Mouse (Mus musculus) left cerebral cortex, adult 8-10 months (tissue): ENCODE results near the gene Pcbp4. TPM values are rescaled to one million over a fixed set of nuclear protein-coding genes. Genes with fewer than 3 reads are reported as not detected.
"Not testable (repeated sequence)": the region's sequence is repeated elsewhere in the genome, so short reads cannot be mapped to it uniquely, and the experiment has no call there.

ENCODE experiments used
- DNase-seq, 2 experiments: peaks; one replicate each; pipeline ENCODE4 v3.0.0; 2022; ENCODE audit warnings: low spot score in 2 of 2
- total RNA-seq, 4 experiments: library from RNA; stranded (reverse); gene quantifications; 2 replicates each; pipeline ENCODE4 v1.2.4; 2022

Pcbp4 gene
- total RNA-seq, 4 experiments from 2014 or later, result 201 to 223 (median 211) TPM

DNA sequence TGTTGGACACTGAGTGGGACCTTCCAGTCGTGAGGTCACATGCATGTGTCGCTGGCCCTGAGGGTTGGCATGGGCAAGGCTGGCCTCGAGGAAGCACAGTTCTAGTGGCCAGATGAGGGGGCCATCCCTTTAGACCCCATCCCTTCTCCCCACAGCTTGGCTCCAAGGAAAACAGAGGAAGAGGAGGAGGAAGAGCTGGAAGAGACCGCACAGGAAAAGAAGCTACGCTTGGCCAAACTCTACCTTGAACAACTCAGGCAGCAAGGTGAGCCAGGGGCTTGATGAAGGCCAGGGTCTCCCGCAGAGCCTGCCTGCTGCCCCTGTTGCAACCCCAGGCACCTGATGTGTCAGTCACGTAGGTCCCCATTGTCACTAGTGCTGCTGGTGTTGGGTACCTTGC, 27.4 kb downstream of the Pcbp4 start:
- no peak for DNase-seq

DNA sequence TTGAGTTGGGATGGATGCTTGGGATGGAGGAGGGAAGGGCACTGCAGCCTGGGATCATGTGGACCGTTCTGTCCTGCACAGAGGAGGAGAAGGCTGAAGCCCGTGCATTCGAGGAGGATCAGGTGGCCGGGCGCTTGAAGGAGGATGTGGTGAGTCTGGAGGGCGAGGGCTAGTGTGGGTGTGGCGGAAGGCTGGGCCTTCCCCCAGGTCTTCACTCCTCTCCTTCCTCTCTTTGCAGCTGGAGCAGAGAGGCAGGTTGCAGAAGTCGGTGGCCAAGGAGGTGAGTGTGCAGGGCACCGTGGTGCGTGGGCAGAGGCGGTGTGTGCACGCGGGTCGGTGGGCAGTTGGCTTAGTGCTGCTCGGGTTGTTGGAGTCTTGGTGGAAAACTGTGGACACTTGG, 28.0 kb downstream of the Pcbp4 start:
- no peak for DNase-seq

DNA sequence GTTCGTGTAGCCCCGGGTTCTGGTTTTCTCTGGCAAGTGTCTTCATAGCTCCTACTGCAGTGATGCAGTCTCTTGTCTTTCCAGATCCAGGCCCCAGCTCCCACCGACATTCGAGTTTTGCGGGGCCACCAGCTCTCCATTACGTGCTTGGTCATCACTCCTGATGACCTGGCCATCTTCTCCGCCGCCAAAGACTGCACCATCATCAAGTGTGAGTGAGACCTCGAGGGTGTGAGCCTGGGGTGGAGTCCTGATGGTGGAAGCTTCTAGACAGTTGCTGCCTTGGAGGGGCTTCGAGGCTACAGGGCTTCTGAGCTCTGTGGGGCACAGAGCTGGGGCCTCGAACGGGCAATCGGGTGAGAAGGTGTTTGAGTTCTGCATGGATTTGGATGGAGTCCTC, 28.6 kb downstream of the Pcbp4 start:
- no peak for DNase-seq

DNA sequence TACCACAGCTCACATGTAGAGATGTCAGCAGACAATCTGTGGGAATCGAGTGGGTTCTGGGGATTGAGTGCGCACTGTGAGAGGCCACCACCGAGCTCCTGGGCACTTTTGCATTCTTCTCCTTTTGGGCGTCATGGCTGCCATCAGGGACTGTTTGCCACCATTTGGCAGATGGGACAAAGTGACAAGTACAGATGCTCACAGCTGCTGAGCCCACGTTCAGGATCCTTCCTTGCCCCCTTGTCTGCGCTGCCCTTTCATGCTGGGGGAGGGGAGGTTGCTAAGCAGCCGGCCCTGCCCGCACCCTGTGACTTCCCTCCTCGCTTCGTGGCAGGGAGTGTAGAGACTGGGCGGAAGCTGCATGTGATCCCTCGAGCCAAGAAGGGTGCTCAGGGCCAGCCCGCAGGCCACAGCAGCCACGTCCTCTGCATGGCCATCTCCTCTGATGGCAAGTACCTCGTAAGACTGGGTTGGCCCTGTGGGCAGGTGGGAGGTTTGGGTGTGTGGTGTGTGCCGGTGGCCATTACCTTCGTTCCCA, 29.6 kb downstream of the Pcbp4 start:
- no peak for DNase-seq

DNA sequence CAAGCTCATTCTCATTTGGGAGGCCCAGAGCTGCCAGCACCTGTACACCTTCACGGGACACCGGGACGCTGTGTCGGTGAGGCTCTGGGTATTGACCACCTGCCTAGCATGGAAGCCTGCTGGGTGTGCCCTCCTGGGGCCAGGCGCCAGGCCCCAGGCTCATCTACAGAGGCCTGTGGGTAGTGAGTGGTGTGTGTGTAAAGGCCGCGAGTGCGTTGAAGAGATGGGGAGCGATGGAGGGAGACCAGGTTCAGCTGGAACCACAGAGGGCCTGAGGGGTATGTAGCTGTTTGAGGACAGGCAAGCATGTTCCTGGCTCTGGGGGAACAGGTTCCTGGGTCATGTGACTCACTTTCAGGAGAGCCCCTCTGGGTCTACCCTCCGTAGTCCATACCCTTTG, 30.0 kb downstream of the Pcbp4 start:
- DNase-seq, result no peak

DNA sequence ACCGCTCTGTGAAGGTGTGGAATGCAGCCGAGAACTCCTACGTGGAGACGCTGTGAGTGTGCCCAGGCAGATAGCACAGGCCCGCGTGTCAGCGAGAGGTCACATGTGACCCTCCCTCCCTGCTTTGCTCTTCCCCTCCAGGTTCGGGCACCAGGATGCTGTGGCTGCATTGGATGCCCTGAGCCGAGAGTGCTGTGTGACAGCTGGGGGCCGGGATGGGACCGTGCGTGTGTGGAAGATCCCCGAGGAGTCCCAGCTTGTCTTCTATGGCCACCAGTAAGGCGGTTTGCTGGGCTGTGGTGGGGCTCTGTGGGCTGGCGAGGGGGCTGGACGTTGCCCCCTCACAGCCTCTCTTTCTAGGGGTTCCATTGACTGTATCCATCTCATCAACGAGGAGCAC, 30.5 kb downstream of the Pcbp4 start:
- no peak for DNase-seq

DNA sequence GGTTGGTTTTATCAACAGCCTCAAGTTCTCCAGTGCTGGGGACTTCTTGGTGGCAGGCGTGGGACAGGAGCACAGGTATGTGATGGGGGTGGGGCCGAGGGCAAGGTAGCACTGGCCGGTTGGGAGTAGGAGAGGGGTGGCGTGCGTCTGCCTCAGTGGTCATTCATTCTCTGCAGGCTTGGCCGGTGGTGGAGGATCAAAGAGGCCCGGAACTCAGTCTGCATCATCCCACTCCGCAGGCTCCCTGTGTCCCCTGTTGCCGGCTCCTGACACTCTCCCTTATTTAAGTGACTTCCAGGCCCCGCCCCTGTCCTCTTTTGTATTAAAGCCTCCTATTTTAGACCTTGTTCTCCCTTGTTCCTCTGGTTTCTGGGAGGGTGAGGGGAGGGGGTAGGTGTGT, 32.0 kb downstream of the Pcbp4 start:
- no peak for DNase-seq

DNA sequence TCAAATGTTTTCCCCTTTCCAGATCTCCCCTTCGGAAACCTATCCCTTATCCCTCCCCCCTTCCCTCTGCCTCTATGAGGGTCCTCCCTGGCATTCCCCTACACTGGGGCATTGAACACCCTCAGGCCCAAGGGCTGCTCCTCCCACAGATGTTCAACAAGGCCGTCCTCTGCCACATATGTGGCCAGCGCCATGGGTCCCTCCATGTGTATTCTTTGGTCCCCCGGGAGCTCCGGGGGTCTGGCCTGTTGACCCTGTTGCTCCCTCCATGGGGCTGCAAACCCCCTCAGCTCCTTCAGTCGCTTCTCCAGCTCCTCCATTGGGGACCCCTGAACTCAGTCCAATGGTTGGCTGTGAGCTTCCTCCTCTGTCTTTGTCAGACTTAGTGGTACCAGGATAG, 34.5 kb downstream of the Pcbp4 start:
- DNase-seq, result not testable (repeated sequence)

DNA sequence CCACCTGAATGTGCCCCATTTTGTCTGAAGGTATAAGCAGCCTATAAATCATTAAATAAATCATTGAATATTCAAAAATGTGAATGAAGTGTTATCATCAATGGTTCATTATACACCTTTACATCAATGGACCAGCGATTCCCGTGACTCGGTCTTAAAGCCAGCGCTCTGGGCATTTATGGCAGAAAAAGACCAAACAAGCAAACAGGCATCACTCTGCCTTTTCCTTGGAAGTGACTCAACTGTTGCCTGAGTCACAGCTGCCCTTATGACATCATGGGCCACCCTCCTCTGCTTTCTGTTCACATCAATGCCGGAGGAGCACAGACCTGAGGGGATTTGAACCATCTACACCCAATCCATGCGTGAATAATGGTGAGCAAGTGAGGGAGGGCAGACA, 46.6 kb downstream of the Pcbp4 start, which contains the start of gene Iqcf1:
Iqcf1 (plus strand) TSS at position 301 of the 400 bp plus-strand sequence.
- DNase-seq, result no peak

DNA sequence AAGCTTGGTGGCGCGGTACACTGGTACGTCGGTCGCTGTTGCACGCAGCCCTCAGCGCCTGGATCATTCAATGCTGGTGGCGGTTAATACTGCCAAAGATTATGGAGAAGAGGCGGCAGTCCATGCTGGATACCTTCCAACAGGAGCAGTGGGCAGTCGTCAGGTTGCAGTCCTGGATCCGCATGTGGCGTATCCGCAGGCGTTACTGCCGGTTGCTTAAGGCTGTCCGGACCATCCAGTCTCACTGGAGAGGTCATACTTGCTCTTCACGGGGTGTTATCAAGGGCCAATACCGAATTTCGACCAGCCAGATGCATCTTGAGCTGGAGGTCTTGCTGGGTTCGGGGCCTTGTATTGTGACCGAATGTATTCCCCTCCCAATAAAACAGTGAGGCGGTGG, 48.8 kb downstream of the Pcbp4 start:
- DNase-seq, result no peak

DNA sequence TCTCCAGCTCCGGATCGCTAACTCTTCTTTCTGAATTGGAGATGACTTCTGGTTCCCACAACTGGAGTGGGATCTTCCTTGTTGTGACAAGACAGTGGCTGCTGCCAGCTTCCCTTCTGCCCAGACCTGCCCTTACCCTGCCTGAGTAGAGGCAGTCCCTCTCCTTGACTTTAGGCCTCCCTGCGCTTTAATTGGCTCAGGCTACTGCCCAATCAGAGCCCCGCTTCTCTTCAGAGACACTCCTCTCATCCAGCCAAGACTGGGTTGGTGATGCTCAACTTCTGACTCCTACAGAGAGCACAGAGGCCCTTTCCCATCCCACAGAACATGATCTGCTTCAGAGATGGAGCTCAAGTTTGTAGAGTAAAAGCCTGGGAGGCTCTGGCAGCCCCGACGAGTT, 51.2 kb downstream of the Pcbp4 start:
- DNase-seq, result no peak

DNA sequence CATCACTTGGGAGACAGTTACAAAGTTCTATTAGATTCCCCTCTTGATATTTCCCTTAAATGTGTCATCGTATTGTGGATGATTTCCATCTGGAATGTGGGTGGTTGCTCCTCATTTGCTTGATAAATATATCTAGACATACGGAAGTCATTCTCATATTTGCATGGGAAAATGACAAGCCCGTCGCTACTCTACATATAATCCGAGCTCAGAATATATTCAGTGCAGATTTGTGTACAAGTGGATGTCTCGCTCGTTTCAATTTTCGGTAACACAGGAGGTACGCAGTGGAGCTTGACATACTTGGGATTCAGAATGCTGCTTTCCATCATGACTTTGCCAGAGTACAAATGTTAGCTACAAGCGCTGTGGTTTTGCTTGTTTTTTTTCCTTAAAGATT, 56.3 kb downstream of the Pcbp4 start:
- no peak for DNase-seq

DNA sequence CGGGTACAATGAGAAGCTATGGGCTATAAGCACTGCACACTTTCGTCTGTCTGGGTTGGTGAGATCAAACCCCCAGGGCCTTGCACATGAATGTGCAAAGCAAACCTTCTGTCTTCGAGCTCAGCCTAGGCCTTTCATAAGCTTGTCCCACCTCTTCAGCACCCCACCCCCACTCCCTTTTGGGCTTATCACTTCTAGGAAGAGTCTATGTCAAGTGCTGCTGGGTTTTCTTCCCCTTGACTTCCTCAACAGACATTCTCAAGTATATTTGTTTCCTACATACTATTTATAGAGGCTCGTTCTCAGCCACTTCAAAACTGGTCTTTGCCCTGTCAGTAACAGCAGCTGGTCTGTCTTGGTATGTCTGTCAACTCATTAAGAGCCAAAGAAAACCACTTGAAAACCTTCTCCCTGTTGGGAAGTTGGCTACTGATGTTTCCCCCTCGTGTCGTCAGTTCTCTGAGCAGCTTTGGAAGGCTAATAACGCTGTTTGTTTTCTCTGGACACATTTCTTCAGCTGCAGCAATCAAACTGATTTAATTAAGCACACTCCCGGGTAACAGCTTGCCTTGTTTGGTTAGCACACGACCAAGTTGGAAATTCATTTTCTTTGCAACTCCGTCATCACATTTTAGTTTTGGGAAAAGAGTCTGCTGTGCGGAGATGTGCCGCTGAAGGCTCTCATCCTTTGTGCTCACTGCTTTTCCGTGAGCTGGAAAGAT, 59.8 kb downstream of the Pcbp4 start:
- no peak for DNase-seq

DNA sequence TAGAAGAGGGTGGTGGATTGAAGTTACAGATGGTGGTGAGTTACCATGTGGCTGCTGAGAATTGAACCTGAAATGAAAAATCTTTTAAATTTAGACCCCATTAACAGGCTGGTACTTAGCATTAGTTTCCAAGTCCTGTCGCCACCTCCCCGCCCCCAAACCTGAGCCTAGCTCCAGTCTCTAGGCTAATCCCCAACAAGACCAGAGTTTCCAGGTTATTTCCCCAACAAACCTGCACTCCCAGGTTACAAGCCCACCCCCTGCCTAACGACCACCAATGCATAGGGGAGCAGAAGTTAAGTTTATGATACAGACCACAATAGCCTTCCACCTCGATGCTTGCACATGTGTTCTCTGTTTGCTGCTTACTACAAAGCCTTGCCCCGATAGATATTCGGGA, 60.5 kb downstream of the Pcbp4 start:
- no peak for DNase-seq

Other genes with a start within 250 kb of the Pcbp4 start
- gene Tlr9, start 230.7 kb upstream of the Pcbp4 start, total RNA-seq, result 1 to 10 TPM in 3 of 4 experiments, under 1 TPM in 1; 0.85 to 2.0 (median 1.7) TPM
- 100 to 1,000 TPM; 136 to 146 (median 141) TPM for gene Alas1, start 204.6 kb upstream of the Pcbp4 start, total RNA-seq
- 10 to 100 TPM; 14.6 to 18.3 (median 16.7) TPM for gene Poc1a, start 172.2 kb upstream of the Pcbp4 start, total RNA-seq
- gene Dusp7, start 84.7 kb upstream of the Pcbp4 start, total RNA-seq, result 100 to 1,000 TPM in 1 of 4 experiments, 10 to 100 TPM in 3; 89.5 to 103 (median 93.0) TPM
- gene Rpl29, start 23.8 kb upstream of the Pcbp4 start, total RNA-seq, result 100 to 1,000 TPM; 266 to 312 (median 299) TPM
- gene Acy1, start 15.0 kb upstream of the Pcbp4 start, total RNA-seq, result 10 to 100 TPM; 23.2 to 24.3 (median 23.7) TPM
- 10 to 100 TPM; 14.6 to 16.1 (median 15.3) TPM for gene Abhd14b, start 5.8 kb upstream of the Pcbp4 start, total RNA-seq
- 10 to 100 TPM; 31.7 to 35.8 (median 34.5) TPM for gene Abhd14a, start 5.6 kb upstream of the Pcbp4 start, total RNA-seq
- gene Gpr62, start 12.6 kb downstream of the Pcbp4 start, total RNA-seq, result 10 to 100 TPM; 11.7 to 15.6 (median 12.7) TPM
- 10 to 100 TPM; 26.9 to 47.9 (median 32.8) TPM for gene Rrp9, start 22.7 kb downstream of the Pcbp4 start, total RNA-seq
- 1 to 10 TPM; 6.1 to 7.8 (median 7.0) TPM for gene Parp3, start 23.7 kb downstream of the Pcbp4 start, total RNA-seq
- not detected for gene Iqcf1, start 46.7 kb downstream of the Pcbp4 start, total RNA-seq
- gene Iqcf5, start 61.3 kb downstream of the Pcbp4 start, total RNA-seq, result 1 to 10 TPM in 1 of 4 experiments, under 1 TPM in 2, not detected in 1; 0.68 to 1.2 (median 0.79) TPM
- not detected for gene Iqcf3, start 108.3 kb downstream of the Pcbp4 start, total RNA-seq
- gene Iqcf4, start 117.7 kb downstream of the Pcbp4 start, total RNA-seq, result not detected
- not detected for gene Iqcf6, start 173.3 kb downstream of the Pcbp4 start, total RNA-seq
- 10 to 100 TPM; 42.5 to 59.1 (median 45.4) TPM for gene Grm2, start 202.8 kb downstream of the Pcbp4 start, total RNA-seq
- gene Tex264, start 232.6 kb downstream of the Pcbp4 start, total RNA-seq, result 100 to 1,000 TPM in 3 of 4 experiments, 10 to 100 TPM in 1; 94.4 to 115 (median 103) TPM